Mouse (Mus musculus) adrenal gland, postnatal 10 days (tissue): Measurements from ENCODE around the gene Btg1. TPM values are rescaled to one million over a fixed set of nuclear protein-coding genes. Genes with fewer than 3 reads are reported as not detected.

ENCODE experiments used
- DNase-seq: peaks from one replicate; pipeline ENCODE4 v3.0.0; 2021; ENCODE audit warnings: mixed read lengths
- total RNA-seq, 2 experiments: library from RNA; stranded (reverse); gene quantifications; 2 replicates each; pipeline ENCODE4 v1.2.3; 2021

Gene Btg1
- total RNA-seq, 2 experiments from 2014 or later = 107 to 168 TPM

GRCm38 (mm10) chr10:96609356-96610345 is 7.2 kb upstream of the Btg1 start:
- DNase-seq = peak; percentile 32

GRCm38 (mm10) chr10:96616001-96616708 is 651 bp upstream of the Btg1 start:
- no peak for DNase-seq

- DNase-seq = peak; percentile 61
Measured at GRCm38 (mm10) chr10:96617221-96617950, 580 bp downstream of the Btg1 start.

- DNase-seq = peak; percentile 81
Measured at GRCm38 (mm10) chr10:96617951-96618575, 1.3 kb downstream of the Btg1 start.

GRCm38 (mm10) chr10:96619951-96620889 is 3.4 kb downstream of the Btg1 start:
- no peak for DNase-seq

- DNase-seq = no peak
Measured at GRCm38 (mm10) chr10:96620890-96621271, 4.1 kb downstream of the Btg1 start.

- DNase-seq = no peak
Measured at GRCm38 (mm10) chr10:96621361-96621945, 4.6 kb downstream of the Btg1 start.

- DNase-seq = peak; percentile 72
Measured at GRCm38 (mm10) chr10:96621980-96622645, 5.3 kb downstream of the Btg1 start.

- peak; percentile 74 for DNase-seq
Measured at GRCm38 (mm10) chr10:96622761-96623632, 6.2 kb downstream of the Btg1 start.

- DNase-seq = no peak
Measured at GRCm38 (mm10) chr10:96623633-96624195, 6.9 kb downstream of the Btg1 start.

- DNase-seq = no peak
Measured at GRCm38 (mm10) chr10:96624406-96624805, 7.6 kb downstream of the Btg1 start.

- DNase-seq = no peak
Measured at GRCm38 (mm10) chr10:96625061-96625460, 8.3 kb downstream of the Btg1 start.

GRCm38 (mm10) chr10:96625682-96626081 is 8.9 kb downstream of the Btg1 start:
- no peak for DNase-seq

GRCm38 (mm10) chr10:96626120-96626750 is 9.4 kb downstream of the Btg1 start:
- DNase-seq = no peak

GRCm38 (mm10) chr10:96627332-96627731 is 10.5 kb downstream of the Btg1 start:
- DNase-seq = no peak

- peak; percentile 60 for DNase-seq
Measured at GRCm38 (mm10) chr10:96628100-96628912, 11.5 kb downstream of the Btg1 start.

GRCm38 (mm10) chr10:96628913-96629199 is 12.1 kb downstream of the Btg1 start:
- DNase-seq = no peak
